ENCODE assay signal across 8 mouse cellular contexts in genomic region chrX:162717837-162718236, GRCm38 (mm10). TPM values are rescaled to one million over a fixed set of nuclear protein-coding genes. Genes with fewer than 3 reads are reported as not detected.
DNase-seq lines count a peak whose midpoint lies in the region; ATAC-seq and TF ChIP-seq lines count a peak whose summit lies in the region.
"Had no signal": no experiment of that assay in that cellular context is flagged by ENCODE, and none has a peak within 500 bp of the region (broad histone marks: within the 10 kb centered on the region; RNA-seq: fewer than 3 reads in every experiment).

No protein-coding gene starts in this region.

- DNase-seq in urinary bladder, postnatal 14 days (ENCODE audit: low spot score), result peak; percentile 62
- no peak for DNase-seq in urinary bladder, postnatal 10 days (ENCODE audit: low spot score)
- DNase-seq in liver, embryonic 14.5 days (ENCODE audit: low read depth in 3 of 3, low spot score in 3 of 3), result peak in 2 of 3 experiments; percentile 41 to 47

- ATAC-seq in activated CD4-positive, CD25-positive, alpha-beta regulatory T cell, adult 4 months, result peak; percentile 85
- ATAC-seq in common myeloid progenitor, adult 5-6 weeks (replicated peaks; ENCODE audit: low read depth, poor library complexity, severe bottlenecking), result peak; percentile 96
- ATAC-seq in intestine, embryonic 15.5 days, result peak; percentile 51; the same call in 1 of the 2 replicates
- no peak for ATAC-seq in liver, embryonic 14.5 days (ENCODE audit: insufficient read depth)

- no peak overlapping the region for H3K9ac ChIP-seq in intestine, embryonic 15.5 days
- no peak overlapping the region for H3K9ac ChIP-seq in liver, embryonic 14.5 days (replicated peaks)

- H3K4me3 ChIP-seq in intestine, embryonic 15.5 days (replicated peaks), result no peak overlapping the region
- no peak overlapping the region for H3K4me3 ChIP-seq in liver, embryonic 14.5 days (ENCODE audit: insufficient read depth in 1 of 2, low read depth in 2 of 2, low read length in 2 of 2)
- no peak overlapping the region for H3K4me3 ChIP-seq in small intestine, adult 2 months (ENCODE audit: low read depth, low read length)
- H3K4me3 ChIP-seq: megakaryocyte, embryonic 14.5 days had no signal

- H3K9me3 ChIP-seq in intestine, embryonic 15.5 days, result no peaks in the 10 kb centered on the region
- no peaks in the 10 kb centered on the region for H3K9me3 ChIP-seq in liver, embryonic 14.5 days (ENCODE audit: control insufficient read depth, low read length)
- H3K9me3 ChIP-seq: megakaryocyte, embryonic 14.5 days had no signal

- H3K4me2 ChIP-seq in intestine, embryonic 15.5 days (replicated peaks), result no peak overlapping the region
- H3K4me2 ChIP-seq in liver, embryonic 14.5 days (ENCODE audit: low read depth), result no peak overlapping the region

- TF ChIP-seq POLR2A in small intestine, adult 2 months (IDR thresholded peaks at IDR 0.05; ENCODE audit: low read depth, low read length), result no peak

- H3K36me3 ChIP-seq in intestine, embryonic 15.5 days, result no peaks in the 10 kb centered on the region
- no peaks in the 10 kb centered on the region for H3K36me3 ChIP-seq in liver, embryonic 14.5 days (replicated peaks; ENCODE audit: control insufficient read depth, insufficient read depth, low read depth)
- H3K36me3 ChIP-seq in small intestine, adult 2 months (ENCODE audit: control insufficient read depth, insufficient read depth, low read length), result no peaks in the 10 kb centered on the region

- no peaks in the 10 kb centered on the region for H3K27me3 ChIP-seq in intestine, embryonic 15.5 days (replicated peaks)
- no peaks in the 10 kb centered on the region for H3K27me3 ChIP-seq in liver, embryonic 14.5 days (ENCODE audit: control insufficient read depth, insufficient read depth, low read length)
- H3K27me3 ChIP-seq in small intestine, adult 2 months (ENCODE audit: control insufficient read depth, insufficient read depth, low read length), result no peaks in the 10 kb centered on the region

- no peak overlapping the region for H3K27ac ChIP-seq in intestine, embryonic 15.5 days
- no peak overlapping the region for H3K27ac ChIP-seq in liver, embryonic 14.5 days
- no peak overlapping the region for H3K27ac ChIP-seq in small intestine, adult 2 months (ENCODE audit: insufficient read depth, low read depth, low read length)

- no peak for TF ChIP-seq EP300 in liver, embryonic 14.5 days (IDR thresholded peaks at IDR 0.05; ENCODE audit: low read depth)

- no peaks in the 10 kb centered on the region for H3K4me1 ChIP-seq in intestine, embryonic 15.5 days (replicated peaks)
- H3K4me1 ChIP-seq in liver, embryonic 14.5 days (replicated peaks; ENCODE audit: control insufficient read depth in 2 of 2, insufficient read depth in 2 of 2, low read length in 1 of 2), result no peaks in the 10 kb centered on the region
- H3K4me1 ChIP-seq in small intestine, adult 2 months (ENCODE audit: control insufficient read depth, insufficient read depth, insufficient read length, low read length), result no peaks in the 10 kb centered on the region
- H3K4me1 ChIP-seq: megakaryocyte, embryonic 14.5 days had no signal

- 33% methylated on average over 5 of the region's 5 CpGs for WGBS in intestine, embryonic 15.5 days
- 29% methylated on average over 5 of the region's 5 CpGs for WGBS in liver, embryonic 14.5 days (ENCODE audit: insufficient replicate concordance)
- WGBS in small intestine, adult 2 months, result 28% methylated on average over 5 of the region's 5 CpGs

- TF ChIP-seq CTCF in liver, embryonic 14.5 days (IDR thresholded peaks at IDR 0.05; ENCODE audit: low read depth), result peak; percentile 66
- TF ChIP-seq CTCF in small intestine, adult 2 months (IDR thresholded peaks at IDR 0.05; ENCODE audit: extremely low read depth, insufficient read length, insufficient replicate concordance, low read depth, low read length), result peak; percentile 38; the same call in 1 of the 2 replicates

RNA-seq across cellular contexts. Expression of gene Rbbp7, which starts 42.4 kb away (rescaled TPM):
- 100 to 1,000 TPM; 173 to 192 TPM for polyA plus RNA-seq in activated CD4-positive, CD25-positive, alpha-beta regulatory T cell, adult 4 months (2017; shearing (Covaris generic))
- 294 and 302 TPM in 2 replicates for total RNA-seq in common myeloid progenitor, adult 5-6 weeks (2017)
- polyA plus RNA-seq in intestine, embryonic 15.5 days (2015; fragmentation: Nextera tagmentation; extraction: Ambion mirVana), result 833 and 878 TPM in 2 replicates
- 69.9 and 111 TPM in 2 replicates for polyA plus RNA-seq in liver, embryonic 14.5 days (2012; rRNA removed)
- polyA plus RNA-seq in liver, embryonic 14.5 days (2014; fragmentation: Nextera tagmentation; extraction: Ambion mirVana), result 192 and 194 TPM in 2 replicates
- polyA plus RNA-seq in small intestine, adult 2 months (2012; rRNA removed), result 11.0 and 20.1 TPM in 2 replicates
